Mouse (Mus musculus) testis, adult 2 months (tissue): ENCODE measurements around the gene Cdk8.
"Not testable (repeated sequence)": the region's sequence is repeated elsewhere in the genome, so short reads cannot be mapped to it uniquely, and the experiment has no call there.

ENCODE experiments used
- CTCF ChIP-seq: fragments of 200-500 bp; IDR thresholded peaks from 2 replicates; pipeline ENCODE4 v1.5.1; 2012; ENCODE audit warnings: low read depth, mild to moderate bottlenecking, inconsistent platforms, low read length, moderate library complexity; ENCODE audit not compliant: control insufficient read depth, insufficient read depth, insufficient replicate concordance
- POLR2A ChIP-seq: fragments of 200-500 bp; IDR thresholded peaks from 2 replicates; pipeline ENCODE4 v1.6.1; 2012; ENCODE audit warnings: low read depth, mild to moderate bottlenecking, inconsistent platforms, low read length, moderate library complexity; ENCODE audit not compliant: control insufficient read depth

DNA sequence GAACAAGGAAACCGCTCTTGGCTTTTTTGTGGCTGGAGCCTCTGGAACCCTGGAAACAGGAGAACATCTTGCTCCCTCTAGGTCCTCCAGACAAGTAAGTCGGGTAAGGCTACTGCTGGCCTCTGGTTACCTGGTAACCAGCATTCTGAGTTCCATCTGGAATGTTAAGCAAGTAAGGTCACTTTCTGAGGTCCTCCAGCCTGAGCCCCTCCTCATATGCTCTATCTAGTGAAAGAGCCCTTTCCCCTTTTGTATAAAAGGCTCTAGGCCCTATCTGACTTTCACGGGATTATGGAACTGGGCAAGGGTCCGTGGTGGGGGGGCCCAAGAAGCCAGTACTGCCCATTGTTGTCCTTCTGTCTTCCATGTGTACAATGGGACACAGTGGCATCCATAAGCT, 45.8 kb upstream of the Cdk8 start, which contains the start of gene 1700001J03Rik:
- TF ChIP-seq CTCF, POLR2A: not testable (repeated sequence)
